ENCODE assay signal across 15 mouse cellular contexts in genomic region chr7:97622676-97623075, GRCm38 (mm10).
"Had no signal": no experiment of that assay in that cellular context is flagged by ENCODE, and none has a peak within 500 bp of the region (broad histone marks: within the 10 kb centered on the region; RNA-seq: fewer than 3 reads in every experiment).

No protein-coding gene starts in this region.

- H3K4me3 ChIP-seq: neural tube, embryonic 15.5 days; stomach, embryonic 15.5 days had no signal

- H3K27ac ChIP-seq: neural tube, embryonic 15.5 days; stomach, embryonic 15.5 days; stomach, postnatal 0 days had no signal

- H3K4me2 ChIP-seq: neural tube, embryonic 15.5 days; stomach, embryonic 15.5 days had no signal

- H3K27me3 ChIP-seq: neural tube, embryonic 15.5 days; stomach, embryonic 15.5 days had no signal

- H3K9ac ChIP-seq: neural tube, embryonic 15.5 days; stomach, embryonic 15.5 days had no signal

- DNase-seq: retina, postnatal 1 day; right cerebral cortex, adult 18-20 months; right cerebral cortex, postnatal 14 days; right cerebral cortex, postnatal 25 days; right cerebral cortex, postnatal 4 days; spleen, adult 18-20 months; thymus, adult 18-20 months; thymus, adult 2 months; thymus, postnatal 14 days; thymus, postnatal 25 days; thymus, postnatal 36 days; thymus, postnatal 4 days had no signal

- H3K36me3 ChIP-seq: stomach, embryonic 15.5 days had no signal

- H3K4me1 ChIP-seq: neural tube, embryonic 15.5 days; stomach, embryonic 15.5 days had no signal

- H3K9me3 ChIP-seq: neural tube, embryonic 15.5 days; stomach, embryonic 15.5 days had no signal
